Mouse (Mus musculus): ENCODE results near the gene Bcl11b.

Gene Bcl11b

DNA sequence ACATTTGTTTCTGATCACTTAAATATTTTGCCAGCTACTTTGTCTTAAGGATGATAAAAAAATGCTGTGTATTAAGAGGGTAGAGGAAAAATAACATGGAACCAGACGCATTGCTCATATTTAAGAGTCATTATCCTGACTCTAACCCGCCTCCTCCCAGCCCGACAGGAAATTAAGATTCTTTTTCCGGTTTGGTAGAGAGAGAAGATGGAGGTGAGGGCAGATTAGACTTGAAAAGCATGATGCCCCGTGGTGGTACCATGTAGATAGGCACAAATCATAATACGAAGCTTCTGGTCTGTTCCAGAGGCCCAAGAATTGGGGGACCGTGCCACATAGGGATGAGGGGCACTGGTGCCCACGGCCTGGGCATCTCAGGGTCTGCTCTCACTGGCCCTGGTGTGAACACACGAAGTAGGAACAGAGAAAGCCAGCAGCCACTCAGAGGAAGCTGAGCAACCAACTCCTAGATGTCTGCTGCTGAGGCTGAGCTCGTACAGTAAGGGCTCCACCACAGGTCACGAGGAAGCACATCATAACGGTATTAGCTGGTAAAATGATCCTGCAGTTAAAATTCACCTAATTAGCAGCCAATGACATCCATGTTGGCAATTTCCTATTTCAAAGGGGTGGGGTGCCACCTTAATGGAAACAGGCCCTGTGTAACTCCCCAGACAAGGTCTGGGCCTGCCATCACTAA lies 32.2 kb downstream of the Bcl11b start:
- no peak for DNase-seq (ENCODE audit: low spot score in 2 of 2)

DNA sequence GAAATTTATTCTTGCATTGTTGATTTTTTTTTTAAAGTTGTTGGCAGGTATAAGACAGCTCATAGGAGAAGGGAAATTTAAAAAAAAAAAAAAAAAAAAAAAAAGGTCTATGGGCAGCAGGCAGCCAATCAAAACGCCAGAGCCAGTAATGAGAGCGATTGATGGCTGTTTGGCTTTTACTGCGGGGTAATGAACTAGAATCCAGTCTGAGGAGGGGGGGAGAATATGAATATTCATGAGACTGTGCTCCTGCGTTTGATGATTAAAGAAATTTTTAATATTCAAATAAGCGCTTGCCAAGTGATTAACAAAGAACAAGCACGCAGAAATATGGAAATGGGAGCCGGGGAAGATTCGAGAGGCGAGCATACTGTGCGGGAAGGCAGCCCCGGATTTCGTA lies 32.8 kb downstream of the Bcl11b start:
- DNase-seq (ENCODE audit: low spot score in 2 of 2) = no peak

DNA sequence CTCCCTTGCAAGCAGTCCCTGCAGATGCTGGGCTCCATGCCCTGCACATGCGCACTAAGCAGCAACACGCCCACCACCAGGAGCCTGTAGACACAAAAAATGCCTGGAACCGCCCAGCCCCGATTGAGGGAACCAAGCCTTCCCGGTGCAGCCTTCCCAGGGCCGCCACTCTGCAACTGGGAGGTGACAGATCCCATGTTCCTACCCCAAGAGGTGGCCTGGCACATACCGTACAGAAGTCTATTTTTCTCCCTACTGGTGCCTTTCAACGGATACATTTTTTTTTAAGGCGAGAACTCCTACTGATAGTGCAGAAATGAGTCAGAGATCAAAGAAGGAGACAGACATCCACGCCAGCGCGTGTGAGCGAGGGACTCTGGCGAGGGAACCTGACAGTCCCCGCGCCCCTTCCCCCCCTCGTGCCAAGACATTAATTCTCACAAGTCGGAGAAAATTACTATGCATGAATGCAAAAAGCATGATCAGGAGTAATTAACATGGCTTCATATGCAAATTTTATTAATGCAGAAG lies 33.5 kb downstream of the Bcl11b start:
- DNase-seq (ENCODE audit: low spot score in 2 of 2) = peak; percentile 51 to 67

GRCm38 (mm10) chr12:107969126-107969525 lies 34.3 kb downstream of the Bcl11b start:
- DNase-seq (ENCODE audit: low spot score in 2 of 2) = no peak

GRCm38 (mm10) chr12:107968331-107968730 lies 35.1 kb downstream of the Bcl11b start:
- DNase-seq (ENCODE audit: low spot score in 2 of 2) = no peak

GRCm38 (mm10) chr12:107967026-107967425 lies 36.4 kb downstream of the Bcl11b start:
- DNase-seq (ENCODE audit: low spot score in 2 of 2) = no peak

GRCm38 (mm10) chr12:107965103-107965502 lies 38.3 kb downstream of the Bcl11b start:
- DNase-seq (ENCODE audit: low spot score in 2 of 2) = no peak

GRCm38 (mm10) chr12:107964396-107965085 lies 38.9 kb downstream of the Bcl11b start:
- DNase-seq (ENCODE audit: low spot score in 2 of 2) = no peak

DNA sequence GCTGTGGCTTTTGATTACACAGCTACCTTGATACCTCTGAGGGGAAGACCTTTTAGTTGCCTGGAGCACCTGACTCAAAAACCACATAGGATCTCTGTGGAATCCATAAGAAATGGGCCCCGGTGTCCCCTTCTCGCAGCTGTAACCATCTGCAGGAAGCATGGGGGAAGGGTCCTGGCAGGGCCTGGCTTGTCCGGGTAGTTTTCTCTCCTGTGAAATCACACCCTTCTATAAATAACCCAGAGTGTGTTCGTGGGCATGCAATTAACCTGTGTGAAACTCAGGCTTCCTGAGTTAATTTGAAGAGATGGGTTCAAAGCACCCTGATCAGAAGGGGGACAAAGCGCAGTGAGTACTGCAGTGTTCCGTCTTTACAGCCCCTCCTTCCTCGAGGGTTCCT lies 40.5 kb downstream of the Bcl11b start:
- DNase-seq (ENCODE audit: low spot score in 2 of 2) = no peak

DNA sequence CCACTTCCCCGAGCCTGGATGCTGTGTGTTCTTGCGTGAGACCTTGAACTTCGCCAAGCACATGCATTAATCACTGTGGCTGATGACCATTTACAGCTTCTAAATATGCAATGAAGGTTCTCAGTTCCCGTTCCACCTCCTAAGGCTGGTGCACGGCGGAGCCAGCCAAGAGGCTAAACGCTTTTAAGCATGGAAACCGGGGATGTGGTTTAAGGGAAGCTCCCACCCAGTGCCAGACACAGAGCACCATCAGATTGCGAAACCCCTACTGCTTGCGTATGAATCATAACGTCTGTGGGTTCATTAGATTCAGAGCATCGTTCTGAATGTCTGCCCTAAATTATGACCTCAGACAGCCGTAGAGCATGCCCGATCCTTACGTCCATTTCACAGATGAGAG lies 41.6 kb downstream of the Bcl11b start:
- no peak for DNase-seq (ENCODE audit: low spot score in 2 of 2)

DNA sequence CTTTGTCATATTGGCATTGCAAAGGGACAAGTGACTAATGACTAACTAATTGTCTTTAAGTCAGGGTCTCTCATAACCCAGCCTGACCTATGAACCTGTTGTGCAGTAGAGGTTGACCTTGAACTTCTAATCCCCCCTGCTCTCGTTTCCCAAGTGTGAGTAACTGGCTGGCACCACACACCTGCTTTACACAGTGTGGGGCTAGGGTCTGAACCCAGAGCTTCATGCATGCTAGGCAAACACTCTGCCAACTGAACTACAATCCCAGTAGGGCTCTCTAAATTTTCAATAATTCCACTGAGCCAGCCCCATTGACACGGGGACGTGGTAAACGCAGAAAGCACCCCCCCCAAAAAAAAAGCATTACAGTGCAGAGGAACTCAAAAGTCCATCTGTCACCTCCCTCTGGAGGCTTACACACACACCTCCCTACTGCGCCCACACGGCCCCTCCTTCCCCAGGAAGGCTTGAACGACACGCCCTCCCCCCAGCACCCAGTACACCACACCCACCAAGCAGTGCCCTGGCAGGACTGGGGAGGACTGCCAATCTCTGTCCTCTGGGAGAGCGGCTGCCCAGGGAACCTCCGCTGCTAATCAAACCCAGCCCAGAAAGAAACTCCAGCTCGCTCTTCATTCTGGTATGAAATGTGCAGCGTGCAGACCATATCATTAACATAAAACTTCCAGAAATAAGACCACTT lies 42.5 kb downstream of the Bcl11b start:
- DNase-seq (ENCODE audit: low spot score in 2 of 2) = no peak

GRCm38 (mm10) chr12:107960365-107960764 lies 43.0 kb downstream of the Bcl11b start:
- DNase-seq (ENCODE audit: low spot score in 2 of 2) = no peak

GRCm38 (mm10) chr12:107959872-107960271 lies 43.5 kb downstream of the Bcl11b start:
- no peak for DNase-seq (ENCODE audit: low spot score in 2 of 2)

- no peak for DNase-seq (ENCODE audit: low spot score in 2 of 2)
Observed at GRCm38 (mm10) chr12:107953044-107953684, 50.2 kb downstream of the Bcl11b start.

DNA sequence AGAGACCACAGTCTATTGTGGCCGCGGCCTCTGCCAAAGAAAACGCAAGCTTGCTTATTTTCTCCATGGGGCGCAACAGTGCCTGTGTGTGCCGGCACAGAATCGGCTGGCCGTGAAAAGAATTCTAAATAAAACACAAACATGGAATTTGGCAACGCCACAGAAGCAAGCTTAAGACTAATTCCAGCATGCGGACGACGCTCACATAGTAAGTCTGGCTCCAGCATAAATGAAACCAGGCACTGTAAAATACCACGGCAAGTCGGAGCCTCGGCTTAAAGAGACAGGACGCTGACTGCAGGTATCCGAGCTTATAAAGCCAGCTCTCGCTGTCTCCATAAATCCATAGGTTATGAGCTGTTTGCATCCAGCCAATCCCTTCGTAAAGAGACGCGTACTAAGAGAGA lies 51.1 kb downstream of the Bcl11b start:
- peak in 1 of 2 experiments; percentile 34 for DNase-seq (ENCODE audit: low spot score in 2 of 2)

- DNase-seq (ENCODE audit: low spot score in 2 of 2) = no peak
Observed at GRCm38 (mm10) chr12:107950667-107951179, 52.7 kb downstream of the Bcl11b start.

DNA sequence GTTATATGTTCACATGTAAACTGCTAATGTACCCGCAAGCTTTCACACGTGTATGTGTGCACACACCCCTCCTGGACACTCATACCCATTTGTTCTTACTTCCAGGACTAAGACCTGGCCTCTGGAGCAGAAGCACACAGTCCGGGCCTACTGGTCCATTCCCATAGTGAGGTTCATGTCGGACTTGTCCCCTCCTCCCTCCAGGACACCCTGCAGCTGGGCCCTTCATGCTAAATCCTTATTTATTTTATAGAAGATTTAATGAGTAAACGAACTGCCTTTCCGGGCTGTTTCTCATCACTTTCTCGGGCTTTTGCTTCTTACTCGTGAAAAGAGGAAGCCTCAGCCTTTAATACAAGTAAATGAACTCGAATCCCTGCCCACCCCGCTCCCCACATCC lies 54.0 kb downstream of the Bcl11b start:
- DNase-seq (ENCODE audit: low spot score in 2 of 2) = no peak

DNA sequence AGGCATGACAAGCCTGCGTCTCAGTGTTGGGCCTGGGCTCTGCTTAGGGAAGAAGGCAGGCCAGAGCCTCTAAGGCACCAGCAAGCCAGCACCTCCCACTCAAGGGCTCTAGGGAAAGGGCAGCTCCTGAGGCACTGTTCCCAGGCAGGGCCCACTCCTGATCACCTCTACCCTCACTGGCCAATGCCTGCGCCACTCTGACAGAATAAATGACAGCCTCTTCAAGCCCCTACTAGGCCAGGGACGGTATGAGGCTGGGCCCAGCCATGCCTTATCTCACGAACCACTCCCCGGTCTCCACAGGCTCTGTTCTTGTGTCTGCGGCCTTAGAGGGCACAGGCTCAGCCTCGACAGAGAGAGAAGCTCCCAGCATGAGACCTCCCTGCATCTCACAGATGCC lies 61.3 kb downstream of the Bcl11b start:
- DNase-seq (ENCODE audit: low spot score in 2 of 2) = no peak

- DNase-seq (ENCODE audit: low spot score in 2 of 2) = no peak
Observed at GRCm38 (mm10) chr12:107940774-107941173, 62.6 kb downstream of the Bcl11b start.

- DNase-seq (ENCODE audit: low spot score in 2 of 2) = no peak
Observed at GRCm38 (mm10) chr12:107939177-107939576, 64.2 kb downstream of the Bcl11b start.

- no peak for DNase-seq (ENCODE audit: low spot score in 2 of 2)
Observed at GRCm38 (mm10) chr12:107936972-107937371, 66.4 kb downstream of the Bcl11b start.

DNA sequence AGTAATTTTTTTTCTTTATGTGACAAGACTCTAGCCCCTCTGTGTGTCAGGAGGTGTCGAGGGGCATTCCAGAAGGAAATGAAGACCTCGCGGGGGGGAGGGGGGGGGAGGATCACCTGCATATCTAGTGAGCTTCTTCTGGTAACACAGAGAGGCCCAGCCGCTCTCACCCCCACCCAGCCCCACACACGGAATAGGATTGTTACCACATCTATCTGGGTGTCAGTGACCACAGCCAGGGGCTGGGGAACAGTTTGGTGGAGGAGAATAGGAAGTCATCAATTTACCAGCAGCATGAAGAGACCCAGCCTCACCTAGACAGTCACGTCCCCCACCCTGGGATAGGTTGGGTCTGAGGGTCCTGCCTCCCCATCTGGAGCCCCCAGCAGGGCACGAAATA lies 67.0 kb downstream of the Bcl11b start:
- no peak for DNase-seq (ENCODE audit: low spot score in 2 of 2)
